In the genomic region with DNA sequence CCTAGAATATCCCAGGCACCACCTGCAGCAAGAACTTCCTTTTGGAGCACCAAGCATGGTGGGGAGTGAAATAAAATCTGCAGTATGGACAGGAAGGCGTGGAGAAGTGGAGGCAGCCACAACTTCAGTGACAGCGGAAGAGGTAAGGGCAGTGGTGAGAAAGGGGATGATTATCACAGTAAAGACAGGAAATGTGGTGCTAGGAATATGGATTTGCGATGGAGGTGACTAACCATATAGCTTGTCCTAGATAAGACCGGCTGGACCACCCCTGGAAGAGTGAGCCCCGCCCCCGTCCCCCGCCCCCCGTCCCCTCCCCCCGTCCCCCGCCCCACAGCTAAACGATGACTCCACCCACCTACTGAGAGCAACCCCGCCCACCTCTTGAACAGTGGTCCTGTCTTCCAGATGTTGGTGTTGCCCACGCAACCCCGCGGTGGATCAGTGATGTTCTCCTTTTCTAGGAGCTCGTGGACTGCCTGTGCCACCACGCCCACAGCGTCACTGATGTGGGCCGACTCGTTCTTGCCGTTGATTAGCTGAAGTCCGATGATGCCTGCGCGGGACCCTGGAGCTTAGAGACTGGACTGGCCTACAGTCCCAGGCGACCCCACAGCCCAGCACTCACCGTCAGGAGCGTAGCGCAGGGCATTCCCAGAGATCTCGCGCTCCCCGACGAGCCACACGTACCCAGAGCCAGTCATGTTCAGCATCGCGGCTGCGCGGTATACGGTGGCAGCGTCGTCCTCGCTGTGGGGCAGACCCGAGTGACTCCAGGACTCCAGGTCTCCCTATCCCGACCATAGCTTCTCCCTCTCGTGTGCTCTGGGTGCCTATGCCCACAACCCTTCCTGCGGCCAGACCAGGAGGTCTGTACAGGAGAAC, we compare ENCODE assay signal across 8 mouse cellular contexts. TPM values are rescaled to one million over a fixed set of nuclear protein-coding genes. Genes with fewer than 3 reads are reported as not detected.
A peak's percentile ranks its signal among the peaks of the same experiment; 100 is the strongest.
DNase-seq lines count a peak whose midpoint lies in the region; ATAC-seq lines count a peak whose summit lies in the region.

No protein-coding gene starts in this region.

- no peaks in the 10 kb centered on the region for H3K36me3 ChIP-seq in kidney, embryonic 15.5 days
- no peaks in the 10 kb centered on the region; the same call in 1 of the 2 replicates for H3K36me3 ChIP-seq in forebrain, embryonic 15.5 days
- H3K36me3 ChIP-seq in limb, embryonic 10.5 days, result no peaks in the 10 kb centered on the region
- no peaks in the 10 kb centered on the region for H3K36me3 ChIP-seq in midbrain, embryonic 12.5 days

- 2% methylated on average over 44 of the region's 45 CpGs for WGBS in kidney, embryonic 15.5 days
- 2% methylated on average over 45 of the region's 45 CpGs for WGBS in forebrain, embryonic 15.5 days
- WGBS in limb, embryonic 10.5 days, result 2% methylated on average over 44 of the region's 45 CpGs
- 2% methylated on average over 42 of the region's 45 CpGs for WGBS in midbrain, embryonic 12.5 days

- H3K4me3 ChIP-seq in kidney, embryonic 15.5 days (replicated peaks), result peak overlapping the region; percentile 46
- peak overlapping the region; percentile 52 for H3K4me3 ChIP-seq in forebrain, embryonic 15.5 days
- H3K4me3 ChIP-seq in limb, embryonic 10.5 days, result peak overlapping the region; percentile 51
- peak overlapping the region; percentile 45 for H3K4me3 ChIP-seq in midbrain, embryonic 12.5 days

- H3K9ac ChIP-seq in kidney, embryonic 15.5 days, result no peak overlapping the region
- H3K9ac ChIP-seq in forebrain, embryonic 15.5 days (replicated peaks), result peak overlapping the region; percentile 58
- peak overlapping the region; percentile 49 for H3K9ac ChIP-seq in midbrain, embryonic 12.5 days (replicated peaks)

- no peak for DNase-seq in kidney, adult 11 months
- peak; percentile 44 for DNase-seq in adrenal gland, postnatal 14 days
- DNase-seq in limb, embryonic 10.5 days (ENCODE audit: low spot score), result peak; percentile 66
- no peak for DNase-seq in ovary, postnatal 10 days (ENCODE audit: low spot score)
- DNase-seq in urinary bladder, postnatal 14 days (ENCODE audit: low spot score), result no peak

- no peak overlapping the region for H3K27ac ChIP-seq in kidney, embryonic 15.5 days
- peak overlapping the region; percentile 13; the same call in 1 of the 2 replicates for H3K27ac ChIP-seq in forebrain, embryonic 15.5 days (replicated peaks)
- no peak overlapping the region for H3K27ac ChIP-seq in limb, embryonic 10.5 days
- peak overlapping the region; percentile 39; the same call in 1 of the 2 replicates for H3K27ac ChIP-seq in midbrain, embryonic 12.5 days (replicated peaks)

- peaks cover 11% of the 10 kb centered on the region for H3K4me1 ChIP-seq in kidney, embryonic 15.5 days
- H3K4me1 ChIP-seq in forebrain, embryonic 15.5 days, result peaks cover 9% of the 10 kb centered on the region
- peaks cover 12% of the 10 kb centered on the region for H3K4me1 ChIP-seq in limb, embryonic 10.5 days
- peaks cover 13% of the 10 kb centered on the region for H3K4me1 ChIP-seq in midbrain, embryonic 12.5 days

- no peak; the same call in 1 of the 2 replicates for ATAC-seq in kidney, embryonic 15.5 days (replicated peaks; ENCODE audit: low FRiP score)
- peak; percentile 80 for ATAC-seq in forebrain, embryonic 15.5 days (replicated peaks)
- ATAC-seq in midbrain, embryonic 12.5 days (ENCODE audit: low FRiP score, low read depth), result peak; percentile 88

- peaks cover 68% of the 10 kb centered on the region for H3K27me3 ChIP-seq in kidney, embryonic 15.5 days
- peaks cover 56% of the 10 kb centered on the region for H3K27me3 ChIP-seq in forebrain, embryonic 15.5 days
- H3K27me3 ChIP-seq in limb, embryonic 10.5 days (ENCODE audit: low read depth, poor library complexity, severe bottlenecking), result peaks cover 80% of the 10 kb centered on the region
- peaks cover 60% of the 10 kb centered on the region for H3K27me3 ChIP-seq in midbrain, embryonic 12.5 days

- no peaks in the 10 kb centered on the region for H3K9me3 ChIP-seq in kidney, embryonic 15.5 days (replicated peaks)
- no peaks in the 10 kb centered on the region for H3K9me3 ChIP-seq in forebrain, embryonic 15.5 days
- no peaks in the 10 kb centered on the region for H3K9me3 ChIP-seq in limb, embryonic 10.5 days (replicated peaks)
- H3K9me3 ChIP-seq in midbrain, embryonic 12.5 days, result no peaks in the 10 kb centered on the region

- H3K4me2 ChIP-seq in kidney, embryonic 15.5 days, result peak overlapping the region; percentile 69
- H3K4me2 ChIP-seq in forebrain, embryonic 15.5 days (replicated peaks), result peak overlapping the region; percentile 78
- peak overlapping the region; percentile 81 for H3K4me2 ChIP-seq in midbrain, embryonic 12.5 days (replicated peaks)

RNA-seq across cellular contexts. Expression of a gene that starts 14.1 kb away (rescaled TPM):
- 0.53 and 0.71 TPM in 2 replicates for polyA plus RNA-seq in kidney, embryonic 15.5 days (2015; fragmentation: Nextera tagmentation; extraction: Ambion mirVana)
- total RNA-seq in adrenal gland, postnatal 14 days (2021), result 9.7 and 11.0 TPM in 2 replicates
- polyA plus RNA-seq in forebrain, embryonic 15.5 days (2015; fragmentation: Nextera tagmentation; extraction: Ambion mirVana), result 19.1 and 21.5 TPM in 2 replicates
- 0.30 and 0.46 TPM in 2 replicates for polyA plus RNA-seq in limb, embryonic 10.5 days (2016; fragmentation: Nextera tagmentation; extraction: Ambion mirVana)
- polyA plus RNA-seq in midbrain, embryonic 12.5 days (2016; fragmentation: Nextera tagmentation; extraction: Ambion mirVana), result 6.1 and 8.2 TPM in 2 replicates

RNA-seq across cellular contexts. Expression of a gene that starts 15.2 kb away (rescaled TPM):
- polyA plus RNA-seq in kidney, embryonic 15.5 days (2015; fragmentation: Nextera tagmentation; extraction: Ambion mirVana), result 0.46 TPM in 1 of 2 replicates, not detected in the other
- not detected in 2 replicates for total RNA-seq in adrenal gland, postnatal 14 days (2021)
- polyA plus RNA-seq in forebrain, embryonic 15.5 days (2015; fragmentation: Nextera tagmentation; extraction: Ambion mirVana), result not detected in 2 replicates
- polyA plus RNA-seq in limb, embryonic 10.5 days (2016; fragmentation: Nextera tagmentation; extraction: Ambion mirVana), result not detected in 2 replicates
- polyA plus RNA-seq in midbrain, embryonic 12.5 days (2016; fragmentation: Nextera tagmentation; extraction: Ambion mirVana), result not detected in 2 replicates

RNA-seq across cellular contexts. Expression of a gene that starts 17.0 kb away (rescaled TPM):
- polyA plus RNA-seq in kidney, embryonic 15.5 days (2015; fragmentation: Nextera tagmentation; extraction: Ambion mirVana), result not detected in 2 replicates
- total RNA-seq in adrenal gland, postnatal 14 days (2021), result not detected in 2 replicates
- not detected in 2 replicates for polyA plus RNA-seq in forebrain, embryonic 15.5 days (2015; fragmentation: Nextera tagmentation; extraction: Ambion mirVana)
- not detected in 2 replicates for polyA plus RNA-seq in limb, embryonic 10.5 days (2016; fragmentation: Nextera tagmentation; extraction: Ambion mirVana)
- polyA plus RNA-seq in midbrain, embryonic 12.5 days (2016; fragmentation: Nextera tagmentation; extraction: Ambion mirVana), result not detected in 2 replicates

RNA-seq across cellular contexts. Expression of a gene that starts 27.2 kb away (rescaled TPM):
- 50.5 and 53.2 TPM in 2 replicates for polyA plus RNA-seq in kidney, embryonic 15.5 days (2015; fragmentation: Nextera tagmentation; extraction: Ambion mirVana)
- total RNA-seq in adrenal gland, postnatal 14 days (2021), result 43.1 and 45.7 TPM in 2 replicates
- polyA plus RNA-seq in forebrain, embryonic 15.5 days (2015; fragmentation: Nextera tagmentation; extraction: Ambion mirVana), result 52.6 and 61.1 TPM in 2 replicates
- 42.6 and 54.6 TPM in 2 replicates for polyA plus RNA-seq in limb, embryonic 10.5 days (2016; fragmentation: Nextera tagmentation; extraction: Ambion mirVana)
- 72.2 and 72.9 TPM in 2 replicates for polyA plus RNA-seq in midbrain, embryonic 12.5 days (2016; fragmentation: Nextera tagmentation; extraction: Ambion mirVana)

RNA-seq across cellular contexts. Expression of a gene that starts 32.6 kb away (rescaled TPM):
- 123 and 129 TPM in 2 replicates for polyA plus RNA-seq in kidney, embryonic 15.5 days (2015; fragmentation: Nextera tagmentation; extraction: Ambion mirVana)
- total RNA-seq in adrenal gland, postnatal 14 days (2021), result 63.9 and 66.1 TPM in 2 replicates
- 148 and 150 TPM in 2 replicates for polyA plus RNA-seq in forebrain, embryonic 15.5 days (2015; fragmentation: Nextera tagmentation; extraction: Ambion mirVana)
- polyA plus RNA-seq in limb, embryonic 10.5 days (2016; fragmentation: Nextera tagmentation; extraction: Ambion mirVana), result 138 and 153 TPM in 2 replicates
- 143 and 144 TPM in 2 replicates for polyA plus RNA-seq in midbrain, embryonic 12.5 days (2016; fragmentation: Nextera tagmentation; extraction: Ambion mirVana)

Comparison
In these comparisons a context has a peak if more than half of its experiments do, and no peak if none do; other contexts are left out.
1. H3K27ac ChIP-seq: peak in forebrain, embryonic 15.5 days (single experiment) and midbrain, embryonic 12.5 days (single experiment); none in kidney, embryonic 15.5 days (single experiment) and limb, embryonic 10.5 days (single experiment).
2. DNase-seq: peak in adrenal gland, postnatal 14 days (single experiment) and limb, embryonic 10.5 days (single experiment); none in kidney, adult 11 months (single experiment), ovary, postnatal 10 days (single experiment) and urinary bladder, postnatal 14 days (single experiment).
3. Peak in every context shown above with its lines, with median percentiles within 50 percentile points of each other: H3K4me2 ChIP-seq and H3K4me3 ChIP-seq.